Mouse (Mus musculus) stomach, embryonic 15.5 days (tissue): ENCODE results near the gene Gm45717. TPM values are rescaled to one million over a fixed set of nuclear protein-coding genes. Genes with fewer than 3 reads are reported as not detected.

Experiments
- ATAC-seq: fragments of 200-750 bp; cut with Nextera tagmentation; 2 replicates; pipeline ENCODE4 v1.8.0; 2017; ENCODE audit warnings: low read depth, moderate number of reproducible peaks, moderate TSS enrichment; ENCODE audit not compliant: insufficient read depth, low FRiP score
- H3K27ac ChIP-seq: fragments of 300-500 bp; sonication (generic); 2 replicates; pipeline ENCODE4 v1.5.1; 2015; ENCODE audit warnings: mild to moderate bottlenecking, inconsistent platforms
- H3K27me3 ChIP-seq: fragments of 300-500 bp; sonication (generic); replicated peaks from 2 replicates; pipeline ENCODE4 v1.6.1; 2015; ENCODE audit warnings: inconsistent platforms
- H3K36me3 ChIP-seq: fragments of 300-500 bp; sonication (generic); 2 replicates; pipeline ENCODE4 v1.6.1; 2015; ENCODE audit warnings: inconsistent platforms
- H3K4me1 ChIP-seq: fragments of 300-500 bp; sonication (generic); 2 replicates; pipeline ENCODE4 v1.6.1; 2015; ENCODE audit warnings: inconsistent platforms
- H3K4me2 ChIP-seq: fragments of 300-500 bp; sonication (generic); 2 replicates; pipeline ENCODE4 v1.6.1; 2015; ENCODE audit warnings: mild to moderate bottlenecking, inconsistent platforms
- H3K4me3 ChIP-seq: fragments of 300-500 bp; sonication (generic); replicated peaks from 2 replicates; pipeline ENCODE4 v1.5.1; 2015; ENCODE audit warnings: inconsistent platforms
- H3K9ac ChIP-seq: fragments of 300-500 bp; sonication (generic); 2 replicates; pipeline ENCODE4 v1.6.1; 2015; ENCODE audit warnings: inconsistent platforms
- H3K9me3 ChIP-seq: fragments of 300-500 bp; sonication (generic); 2 replicates; pipeline ENCODE4 v1.6.1; 2016; ENCODE audit warnings: inconsistent platforms
- WGBS: fragments of 180-500 bp; shearing (Covaris S2); methylation state at CpG from one replicate; pipeline ENCODE4 v1.1.7; 2015; 5-methylcytosine and 5-hydroxymethylcytosine counted together
- polyA plus RNA-seq: library from polyadenylated mRNA; unstranded; fragments of >200 nt; fragmentation: Nextera tagmentation; extraction: Ambion mirVana; gene quantifications from 2 replicates; pipeline ENCODE4 v1.2.1, GENCODE M21; 2015

Gm45717 gene
- polyA plus RNA-seq, 1 experiment from 2014 or later = 0.71 TPM

DNA sequence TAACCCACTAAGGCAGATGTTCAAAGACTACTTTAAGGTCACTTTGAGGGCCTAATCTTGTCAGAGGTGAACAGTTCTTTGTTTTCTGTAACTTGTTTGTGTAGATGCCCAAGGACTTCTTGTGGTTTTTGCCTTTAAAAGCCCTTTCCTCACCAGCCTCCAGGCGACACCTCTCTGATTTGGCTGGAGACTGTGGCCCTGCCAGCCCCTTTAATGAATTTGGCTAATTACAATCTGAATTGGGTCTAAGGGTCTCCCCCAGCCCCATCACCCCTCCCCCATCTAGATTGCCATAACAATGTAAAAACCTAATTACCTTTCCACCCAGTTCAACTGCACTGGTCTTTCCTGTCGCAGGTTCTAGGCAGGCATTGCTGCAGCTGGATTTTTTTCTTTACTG, 7.0 kb upstream of the Gm45717 start:
- H3K9me3 ChIP-seq = no peaks in the 10 kb centered on the region
- H3K4me3 ChIP-seq = no peak overlapping the region
- H3K4me2 ChIP-seq = no peak overlapping the region
- no peaks in the 10 kb centered on the region for H3K36me3 ChIP-seq
- H3K9ac ChIP-seq = no peak overlapping the region
- 83% methylated on average over 2 of the region's 2 CpGs for WGBS
- H3K27ac ChIP-seq = no peak overlapping the region
- ATAC-seq = no peak
- no peaks in the 10 kb centered on the region for H3K27me3 ChIP-seq
- H3K4me1 ChIP-seq = 0 out of 2 replicates have a peak, but pooled peaks cover 2% of the 10 kb centered on the region

DNA sequence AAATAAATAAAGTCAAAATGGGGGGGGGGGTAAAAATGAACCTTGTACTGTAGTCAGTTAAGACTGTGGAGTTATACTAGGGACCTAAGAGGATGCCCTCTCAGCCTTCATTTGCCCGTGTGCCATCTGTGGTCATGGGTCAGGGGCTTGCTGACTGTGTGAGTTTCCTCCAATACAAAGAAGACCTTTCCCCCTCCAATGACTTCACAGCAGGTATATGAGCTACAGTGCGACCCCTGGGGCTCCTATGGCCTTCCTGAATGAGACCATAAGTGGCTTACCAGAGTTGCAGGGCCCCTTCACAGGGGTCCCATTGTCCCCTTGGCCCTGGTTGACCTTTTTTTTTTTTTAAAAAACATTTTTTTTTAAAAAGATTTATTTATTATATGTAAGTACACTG, 5.7 kb upstream of the Gm45717 start:
- ATAC-seq = no peak
- Histone ChIP-seq H3K27ac (no peak overlapping the region), H3K4me2 (no peak overlapping the region), H3K4me1 (peaks cover 8% of the 10 kb centered on the region), H3K4me3 (no peak overlapping the region), H3K9me3 (no peaks in the 10 kb centered on the region), H3K9ac (no peak overlapping the region), H3K27me3 (no peaks in the 10 kb centered on the region), H3K36me3 (no peaks in the 10 kb centered on the region)
- WGBS = 75% methylated on average over 2 of the region's 2 CpGs

DNA sequence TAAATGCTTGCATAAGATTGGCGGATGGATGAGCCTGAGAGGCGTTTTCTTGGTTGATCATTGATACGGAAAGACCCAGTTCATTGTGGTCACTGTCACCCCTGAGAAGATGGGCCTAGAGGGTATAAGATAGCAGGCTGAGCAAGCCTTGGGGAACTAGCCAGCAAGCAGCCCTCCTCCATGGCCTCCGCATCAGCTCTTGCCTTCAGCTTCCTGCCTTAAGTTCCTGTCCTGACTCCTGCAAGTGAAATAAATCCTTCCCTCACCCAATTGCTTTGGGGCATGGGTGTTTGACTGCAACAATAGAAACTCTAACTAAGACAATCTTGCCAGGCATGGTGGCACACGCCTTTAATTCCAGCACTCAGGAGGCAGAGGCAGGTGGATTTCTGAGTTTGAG, 4.3 kb upstream of the Gm45717 start:
- Histone ChIP-seq H3K9me3 (no peaks in the 10 kb centered on the region), H3K4me1 (peaks cover 13% of the 10 kb centered on the region), H3K4me3 (no peak overlapping the region), H3K27ac (no peak overlapping the region), H3K4me2 (no peak overlapping the region), H3K9ac (no peak overlapping the region), H3K36me3 (no peaks in the 10 kb centered on the region), H3K27me3 (no peaks in the 10 kb centered on the region)
- ATAC-seq = no peak
- 81% methylated on average over 5 of the region's 5 CpGs for WGBS

DNA sequence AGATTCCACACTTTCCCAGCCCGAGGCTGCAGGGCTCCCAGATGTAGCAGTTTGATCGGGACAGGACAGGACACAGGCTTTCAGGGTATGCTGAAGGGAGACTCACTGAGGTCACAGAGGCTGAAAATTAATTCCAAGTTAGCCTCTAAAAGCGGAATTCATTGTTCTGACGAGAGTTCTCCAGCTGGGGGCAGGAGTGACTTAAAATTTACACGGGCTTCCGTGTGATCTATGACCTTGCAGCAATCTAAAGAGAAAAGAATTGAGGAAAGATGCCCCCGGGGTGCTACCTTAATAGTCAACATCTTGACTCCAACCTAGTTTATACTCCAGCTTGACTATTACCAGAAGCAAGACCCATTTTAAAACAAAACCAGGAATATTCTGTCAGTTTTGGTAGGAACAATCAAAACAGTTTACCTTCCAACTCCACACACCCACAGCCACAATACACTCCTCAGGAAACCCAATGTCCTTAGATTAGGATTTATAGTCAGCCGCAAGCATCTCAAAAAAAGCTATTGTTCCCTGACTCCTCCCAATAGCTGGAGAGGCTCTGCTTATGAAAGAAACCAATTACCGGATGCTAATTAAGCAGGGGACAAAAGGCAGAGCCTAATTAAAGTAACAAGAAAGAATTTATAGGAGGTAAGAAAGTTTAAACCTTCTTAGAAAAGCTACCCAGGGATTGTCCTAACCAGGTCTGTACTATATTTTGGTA, 3.6 kb upstream of the Gm45717 start:
- Histone ChIP-seq H3K4me3 (no peak overlapping the region), H3K9ac (no peak overlapping the region), H3K4me2 (no peak overlapping the region), H3K9me3 (no peaks in the 10 kb centered on the region), H3K36me3 (no peaks in the 10 kb centered on the region), H3K27ac (no peak overlapping the region), H3K4me1 (peaks cover 16% of the 10 kb centered on the region), H3K27me3 (no peaks in the 10 kb centered on the region)
- 13% methylated on average over 9 of the region's 9 CpGs for WGBS
- no peak for ATAC-seq

DNA sequence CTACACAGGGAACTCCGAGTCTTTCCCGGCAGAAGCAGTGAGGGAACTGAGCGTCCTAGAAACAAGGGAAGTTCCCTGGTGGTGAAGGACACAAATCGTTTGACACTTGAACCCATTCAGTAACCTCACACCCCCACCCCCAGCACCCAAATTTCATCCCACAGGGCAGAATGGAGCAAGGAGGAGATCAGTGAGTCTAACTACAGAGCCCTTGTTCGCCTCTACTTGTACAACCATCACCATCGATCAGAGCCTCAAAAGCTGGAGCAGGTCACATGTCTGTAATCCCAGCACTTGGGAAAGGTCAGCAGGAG, 776 bp upstream of the Gm45717 start:
- 28% methylated on average over 6 of the region's 6 CpGs for WGBS
- Histone ChIP-seq H3K36me3 (peaks cover 6% of the 10 kb centered on the region; the same call in 1 of the 2 replicates), H3K9ac (no peak overlapping the region), H3K9me3 (no peaks in the 10 kb centered on the region), H3K27me3 (no peaks in the 10 kb centered on the region), H3K4me1 (peaks cover 39% of the 10 kb centered on the region), H3K27ac (peak overlapping the region; percentile 97), H3K4me3 (peak overlapping the region; percentile 65; the same call in 1 of the 2 replicates), H3K4me2 (peak overlapping the region; percentile 73)
- ATAC-seq = peak; percentile 1; the same call in 1 of the 2 replicates

DNA sequence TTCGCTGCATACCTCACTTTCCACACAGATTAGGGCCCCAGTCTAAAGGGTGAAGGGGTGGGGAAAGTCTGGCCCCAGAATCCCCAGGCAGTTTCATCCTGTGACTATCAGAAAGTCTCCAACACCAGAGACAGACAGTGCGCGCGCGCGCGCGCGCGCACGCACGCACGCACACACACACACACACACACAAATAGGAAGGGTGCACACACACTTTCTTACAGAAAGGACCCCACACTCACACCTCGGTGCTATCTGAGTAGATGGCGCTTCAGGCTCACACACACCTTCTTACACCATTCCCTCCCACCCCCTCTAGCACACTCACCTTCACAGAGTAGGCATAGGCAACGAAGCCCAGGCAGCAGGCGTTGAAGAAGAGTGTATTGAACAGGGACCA, 395 bp downstream of the Gm45717 start:
- peak overlapping the region; percentile 65 for H3K4me3 ChIP-seq
- peak overlapping the region; percentile 67 for H3K9ac ChIP-seq
- H3K27me3 ChIP-seq = no peaks in the 10 kb centered on the region
- H3K4me1 ChIP-seq = peaks cover 51% of the 10 kb centered on the region
- peak overlapping the region; percentile 73 for H3K4me2 ChIP-seq
- ATAC-seq = peak; percentile 17; the same call in 1 of the 2 replicates
- no peaks in the 10 kb centered on the region for H3K9me3 ChIP-seq
- H3K36me3 ChIP-seq = peaks cover 6% of the 10 kb centered on the region; the same call in 1 of the 2 replicates
- peak overlapping the region; percentile 97 for H3K27ac ChIP-seq
- 8% methylated on average over 17 of the region's 17 CpGs for WGBS

DNA sequence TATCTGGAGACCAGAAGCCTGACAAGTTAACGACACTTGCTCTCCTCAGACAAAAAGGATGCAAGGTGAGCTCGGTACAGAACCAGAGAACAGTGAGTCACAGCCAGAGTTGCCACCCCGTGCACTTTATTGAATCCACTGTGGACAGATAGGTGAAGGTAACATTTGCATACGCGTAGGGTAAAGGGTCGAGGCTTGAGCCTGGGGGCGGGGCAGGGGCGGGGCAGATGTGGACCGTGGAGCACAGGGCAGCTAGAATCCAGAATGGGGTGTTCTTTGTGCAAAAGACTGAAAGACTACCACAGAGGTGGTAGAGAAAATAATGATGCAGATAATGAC, 1.0 kb downstream of the Gm45717 start:
- Histone ChIP-seq H3K4me2 (peak overlapping the region; percentile 73), H3K27me3 (no peaks in the 10 kb centered on the region), H3K4me3 (peak overlapping the region; percentile 65), H3K27ac (peak overlapping the region; percentile 97), H3K36me3 (peaks cover 6% of the 10 kb centered on the region; the same call in 1 of the 2 replicates), H3K4me1 (peaks cover 52% of the 10 kb centered on the region), H3K9ac (peak overlapping the region; percentile 67), H3K9me3 (no peaks in the 10 kb centered on the region)
- WGBS = 3% methylated on average over 9 of the region's 9 CpGs
- no peak for ATAC-seq

DNA sequence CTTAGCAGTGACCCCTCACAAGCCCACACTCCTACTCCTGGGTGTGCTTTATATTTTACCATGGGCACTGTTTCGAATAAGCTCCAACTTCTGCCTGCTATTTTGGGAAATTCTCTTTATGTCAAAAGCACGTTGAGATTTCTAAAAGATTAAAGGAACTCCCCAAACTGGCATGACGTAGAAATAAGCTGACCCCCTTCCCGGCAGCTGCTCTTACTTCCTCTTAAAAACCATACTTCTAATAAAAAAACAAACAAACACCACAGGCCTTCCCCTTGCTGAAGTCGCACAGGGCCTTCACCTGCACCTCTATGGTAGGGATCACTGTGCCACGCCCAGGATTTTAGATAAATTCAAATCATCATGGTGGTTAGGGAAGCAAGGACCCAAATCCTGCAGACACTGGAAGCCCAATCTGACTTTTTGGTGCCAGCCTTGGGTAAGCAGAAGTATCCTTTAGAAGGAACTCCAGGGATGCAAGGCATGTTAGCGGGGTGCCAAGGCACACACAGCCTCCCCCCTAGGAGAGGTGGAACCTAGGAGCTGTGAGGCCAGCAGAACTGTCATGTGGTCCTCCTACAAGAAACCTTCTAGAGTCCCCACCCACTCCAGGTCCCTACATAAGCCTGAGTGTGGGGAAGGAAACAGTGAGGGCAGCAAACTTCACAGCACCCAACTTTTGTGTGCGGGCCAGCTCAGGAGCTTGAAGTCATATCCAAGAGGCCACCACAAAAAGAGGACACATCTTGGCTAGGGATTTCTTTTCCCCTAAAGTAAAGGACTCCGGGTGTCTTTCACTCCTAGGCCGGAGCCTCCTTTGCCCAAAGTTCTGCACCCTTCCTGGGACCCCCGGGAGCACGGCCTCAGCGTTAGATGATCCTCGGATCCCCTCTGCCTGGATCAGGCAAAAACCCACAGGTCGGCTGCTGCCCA, 1.7 kb downstream of the Gm45717 start:
- peaks cover 52% of the 10 kb centered on the region for H3K4me1 ChIP-seq
- no peak for ATAC-seq
- H3K36me3 ChIP-seq = peaks cover 10% of the 10 kb centered on the region
- WGBS = 36% methylated on average over 15 of the region's 15 CpGs
- peak overlapping the region; percentile 73 for H3K4me2 ChIP-seq
- peak overlapping the region; percentile 65 for H3K4me3 ChIP-seq
- peak overlapping the region; percentile 97 for H3K27ac ChIP-seq
- no peaks in the 10 kb centered on the region for H3K27me3 ChIP-seq
- H3K9ac ChIP-seq = peak overlapping the region; percentile 67
- no peaks in the 10 kb centered on the region for H3K9me3 ChIP-seq

DNA sequence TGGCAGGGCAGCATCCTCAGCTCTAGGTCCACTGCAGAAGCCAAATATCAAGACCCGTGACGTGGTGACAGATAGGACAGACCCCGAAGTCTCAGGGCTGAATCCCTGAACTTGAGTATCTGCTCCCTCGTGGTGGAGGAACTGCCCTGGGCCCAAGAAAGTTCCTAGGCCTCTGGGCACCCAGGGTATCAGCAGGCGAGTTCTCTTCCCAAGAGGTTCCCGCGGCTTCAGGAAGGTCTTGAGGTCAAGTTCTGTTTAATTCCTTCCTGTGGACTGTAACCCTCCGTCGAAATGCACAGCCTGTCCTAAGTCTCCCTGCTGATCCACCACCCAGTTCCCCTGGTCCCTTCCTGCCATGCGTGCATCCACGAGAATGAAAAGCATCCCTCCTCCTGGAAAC, 2.6 kb downstream of the Gm45717 start:
- peaks cover 52% of the 10 kb centered on the region for H3K4me1 ChIP-seq
- H3K27me3 ChIP-seq = no peaks in the 10 kb centered on the region
- H3K27ac ChIP-seq = no peak overlapping the region; the same call in 1 of the 2 replicates
- H3K9ac ChIP-seq = no peak overlapping the region
- ATAC-seq = no peak
- WGBS = 69% methylated on average over 11 of the region's 11 CpGs
- H3K36me3 ChIP-seq = peaks cover 17% of the 10 kb centered on the region
- H3K4me2 ChIP-seq = peak overlapping the region; percentile 73
- H3K4me3 ChIP-seq = no peak overlapping the region
- H3K9me3 ChIP-seq = no peaks in the 10 kb centered on the region

DNA sequence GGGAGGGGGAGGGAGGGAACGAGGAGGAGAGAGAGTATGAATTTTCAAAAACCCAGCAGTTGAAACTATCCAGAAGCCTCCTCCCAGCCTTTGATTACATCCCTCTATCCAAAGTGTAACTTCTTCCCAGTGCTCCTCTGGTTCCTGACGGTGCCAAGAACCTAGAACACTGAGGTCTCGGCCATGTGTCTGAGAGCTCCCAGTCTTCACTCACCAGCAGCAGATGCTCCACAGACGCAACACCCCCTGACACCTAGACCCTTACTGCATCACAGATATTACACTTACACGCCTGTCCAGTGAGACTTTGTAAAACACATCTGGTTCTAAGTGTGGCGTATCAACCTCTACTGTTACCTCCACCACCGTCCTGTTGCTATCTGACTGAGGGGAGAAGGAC, 3.3 kb downstream of the Gm45717 start:
- Histone ChIP-seq H3K4me1 (peaks cover 52% of the 10 kb centered on the region), H3K27ac (no peak overlapping the region)
- WGBS = 62% methylated on average over 7 of the region's 7 CpGs

DNA sequence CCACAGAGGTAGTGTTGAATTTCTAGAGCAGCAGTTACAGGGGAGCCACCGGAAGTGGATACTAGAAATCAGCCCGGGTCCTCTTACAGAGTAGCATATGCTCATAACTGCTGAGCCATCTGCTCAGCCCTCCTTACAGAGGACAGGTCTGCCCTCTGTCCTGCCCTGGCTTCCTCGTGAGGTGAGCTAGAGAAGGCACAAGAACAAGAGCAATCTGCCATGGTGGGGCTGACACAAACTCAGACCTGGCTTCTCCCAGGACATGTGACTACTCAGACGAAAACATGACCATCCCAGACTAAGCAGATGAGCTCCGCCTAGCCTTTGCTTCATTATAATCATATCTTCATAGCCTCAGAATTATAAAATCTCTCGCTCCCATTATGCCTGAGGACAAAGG, 4.0 kb downstream of the Gm45717 start:
- ATAC-seq = no peak
- H3K4me1 ChIP-seq = peaks cover 47% of the 10 kb centered on the region
- peak overlapping the region; percentile 61; the same call in 1 of the 2 replicates for H3K27ac ChIP-seq
- H3K4me3 ChIP-seq = no peak overlapping the region
- WGBS = 65% methylated on average over 6 of the region's 6 CpGs
- no peaks in the 10 kb centered on the region for H3K9me3 ChIP-seq
- no peak overlapping the region for H3K9ac ChIP-seq
- H3K36me3 ChIP-seq = peaks cover 20% of the 10 kb centered on the region
- no peaks in the 10 kb centered on the region for H3K27me3 ChIP-seq
- H3K4me2 ChIP-seq = no peak overlapping the region

More for the DNA sequence above, 3.3 kb downstream of the Gm45717 start:
- no peak for ATAC-seq
- Histone ChIP-seq H3K27me3 (no peaks in the 10 kb centered on the region), H3K4me2 (no peak overlapping the region), H3K9me3 (no peaks in the 10 kb centered on the region), H3K4me3 (no peak overlapping the region), H3K9ac (no peak overlapping the region), H3K36me3 (peaks cover 17% of the 10 kb centered on the region)

DNA sequence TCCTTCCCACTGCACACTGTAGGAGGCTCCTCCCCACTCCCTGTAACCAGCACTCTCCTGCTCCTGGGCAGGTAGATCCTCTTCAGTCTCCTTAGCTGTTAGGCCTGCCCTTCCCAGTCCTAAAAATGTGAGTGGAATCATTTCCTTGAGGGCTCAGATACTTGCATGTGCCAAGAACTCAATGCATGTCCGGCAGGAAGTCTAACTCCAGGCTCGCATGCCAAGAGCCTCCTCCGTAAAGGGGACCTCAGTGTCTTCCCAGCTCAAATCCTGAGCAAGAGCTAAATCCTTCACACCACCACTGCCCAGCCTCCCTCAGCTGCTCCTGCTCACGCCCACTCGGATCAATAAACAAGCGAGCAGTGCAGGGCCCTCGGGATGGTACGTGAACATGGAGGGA, 4.7 kb downstream of the Gm45717 start:
- H3K9ac ChIP-seq = no peak overlapping the region
- peak overlapping the region; percentile 61 for H3K27ac ChIP-seq
- WGBS = 26% methylated on average over 8 of the region's 8 CpGs
- no peak for ATAC-seq
- H3K27me3 ChIP-seq = no peaks in the 10 kb centered on the region
- H3K36me3 ChIP-seq = peaks cover 25% of the 10 kb centered on the region
- H3K4me2 ChIP-seq = peak overlapping the region; percentile 13; the same call in 1 of the 2 replicates
- 0 out of 2 replicates have a peak overlapping the region, but pooled peaks have one; percentile 3 for H3K4me3 ChIP-seq
- H3K9me3 ChIP-seq = no peaks in the 10 kb centered on the region
- H3K4me1 ChIP-seq = peaks cover 40% of the 10 kb centered on the region
